Mouse (Mus musculus) cerebellum, postnatal 14 days (tissue): ENCODE results near the gene Cgnl1.
A peak's percentile ranks its signal among the peaks of the same experiment; 100 is the strongest.

Experiments used
- DNase-seq, 2 experiments: peaks; one replicate each; pipeline ENCODE4 v3.0.0; 2021; ENCODE audit warnings: mixed read lengths in 2 of 2

The Cgnl1 gene

GRCm38 (mm10) chr9:71766306-71766705 lies 5.1 kb downstream of the Cgnl1 start:
- DNase-seq: no peak

- DNase-seq: no peak
Observed at GRCm38 (mm10) chr9:71764551-71764950, 6.9 kb downstream of the Cgnl1 start.

- no peak for DNase-seq
Observed at GRCm38 (mm10) chr9:71763273-71763672, 8.1 kb downstream of the Cgnl1 start.

- peak in 1 of 2 experiments; percentile 23 for DNase-seq
Observed at GRCm38 (mm10) chr9:71761663-71762062, 9.7 kb downstream of the Cgnl1 start.

GRCm38 (mm10) chr9:71760518-71761141 lies 10.8 kb downstream of the Cgnl1 start:
- DNase-seq: no peak

GRCm38 (mm10) chr9:71759893-71760292 lies 11.5 kb downstream of the Cgnl1 start:
- no peak for DNase-seq

GRCm38 (mm10) chr9:71757386-71757785 lies 14.0 kb downstream of the Cgnl1 start:
- DNase-seq: no peak

GRCm38 (mm10) chr9:71756916-71757315 lies 14.5 kb downstream of the Cgnl1 start:
- DNase-seq: no peak

- no peak for DNase-seq
Observed at GRCm38 (mm10) chr9:71753981-71754380, 17.4 kb downstream of the Cgnl1 start.

- DNase-seq: no peak
Observed at GRCm38 (mm10) chr9:71753529-71753928, 17.9 kb downstream of the Cgnl1 start.

GRCm38 (mm10) chr9:71753117-71753516 lies 18.3 kb downstream of the Cgnl1 start:
- DNase-seq: no peak

GRCm38 (mm10) chr9:71750015-71750672 lies 21.3 kb downstream of the Cgnl1 start:
- no peak for DNase-seq

- no peak for DNase-seq
Observed at GRCm38 (mm10) chr9:71746405-71746804, 25.0 kb downstream of the Cgnl1 start.

GRCm38 (mm10) chr9:71738081-71738930 lies 33.1 kb downstream of the Cgnl1 start:
- DNase-seq: no peak

- no peak for DNase-seq
Observed at GRCm38 (mm10) chr9:71737257-71738023, 34.0 kb downstream of the Cgnl1 start.

- no peak for DNase-seq
Observed at GRCm38 (mm10) chr9:71735886-71736285, 35.5 kb downstream of the Cgnl1 start.

GRCm38 (mm10) chr9:71733559-71733958 lies 37.8 kb downstream of the Cgnl1 start:
- DNase-seq: no peak

- peak; percentile 85 to 92 for DNase-seq
Observed at GRCm38 (mm10) chr9:71728822-71729311, 42.5 kb downstream of the Cgnl1 start.

- DNase-seq: no peak
Observed at GRCm38 (mm10) chr9:71727233-71727632, 44.2 kb downstream of the Cgnl1 start.

- DNase-seq: peak; percentile 28 to 39
Observed at GRCm38 (mm10) chr9:71726121-71726520, 45.3 kb downstream of the Cgnl1 start.

GRCm38 (mm10) chr9:71722366-71722765 lies 49.0 kb downstream of the Cgnl1 start:
- DNase-seq: no peak

GRCm38 (mm10) chr9:71716995-71717394 lies 54.4 kb downstream of the Cgnl1 start:
- no peak for DNase-seq

GRCm38 (mm10) chr9:71710776-71711175 lies 60.6 kb downstream of the Cgnl1 start:
- no peak for DNase-seq
